Mouse (Mus musculus) myocyte (in vitro differentiated cells): Measurements from ENCODE around the gene Fkbpl. TPM values are rescaled to one million over a fixed set of nuclear protein-coding genes. Genes with fewer than 3 reads are reported as not detected.

Experiments
- H3K27me3 ChIP-seq: one replicate; pipeline ENCODE4 v1.6.1; 2011; ENCODE audit not compliant: control insufficient read depth, insufficient read depth, insufficient read length
- H3K36me3 ChIP-seq: one replicate; pipeline ENCODE4 v1.6.1; 2011; ENCODE audit not compliant: control insufficient read depth, insufficient read depth
- H3K4me2 ChIP-seq: one replicate; pipeline ENCODE4 v1.6.1; 2011; ENCODE audit warnings: low read depth, control low read depth
- H3K4me3 ChIP-seq: one replicate; pipeline ENCODE4 v1.5.1; 2011; ENCODE audit warnings: mild to moderate bottlenecking, control low read depth, moderate library complexity
- H3K79me2 ChIP-seq: one replicate; pipeline ENCODE4 v1.6.1; 2011; ENCODE audit not compliant: control insufficient read depth, insufficient read depth
- H3ac ChIP-seq: one replicate; pipeline ENCODE4 v1.6.1; 2011; ENCODE audit not compliant: control insufficient read depth, insufficient read length
- CEBPB ChIP-seq: IDR thresholded peaks from 2 replicates; pipeline ENCODE4 v1.6.1; 2011; ENCODE audit warnings: mild to moderate bottlenecking, moderate library complexity; ENCODE audit not compliant: poor library complexity, insufficient read depth, severe bottlenecking
- E2F4 ChIP-seq: IDR thresholded peaks from one replicate; pipeline ENCODE4 v1.6.1; 2011; ENCODE audit warnings: mild to moderate bottlenecking, control low read depth, moderate library complexity; ENCODE audit not compliant: insufficient read depth
- MAX ChIP-seq: IDR thresholded peaks from one replicate; pipeline ENCODE4 v1.6.1; 2011; ENCODE audit warnings: low read depth, mild to moderate bottlenecking, control low read depth
- MYOD1 ChIP-seq, 3 experiments: IDR thresholded peaks; one replicate each; pipeline ENCODE4 v1.6.1; 2011; ENCODE audit warnings: control low read depth in 2 of 3, low read depth in 2 of 3, mild to moderate bottlenecking in 2 of 3, moderate library complexity in 1 of 3; ENCODE audit not compliant: insufficient read length in 2 of 3, control insufficient read depth in 1 of 3
- MYOG ChIP-seq, 3 experiments: IDR thresholded peaks; one replicate each; pipeline ENCODE4 v1.6.1; 2011; ENCODE audit warnings: control low read depth in 2 of 3, low read depth in 2 of 3, mild to moderate bottlenecking in 2 of 3; ENCODE audit not compliant: insufficient read length in 2 of 3, control insufficient read depth in 1 of 3, insufficient read depth in 1 of 3
- POLR2A ChIP-seq: IDR thresholded peaks from one replicate; pipeline ENCODE4 v1.6.1; 2011; ENCODE audit warnings: low read depth, mild to moderate bottlenecking, control low read depth, moderate library complexity; ENCODE audit not compliant: insufficient read length
- POLR2AphosphoS2 ChIP-seq: IDR thresholded peaks from one replicate; pipeline ENCODE4 v1.6.1; 2011; ENCODE audit warnings: low read depth, control low read depth; ENCODE audit not compliant: insufficient read length
- REST ChIP-seq: IDR thresholded peaks from one replicate; pipeline ENCODE4 v1.6.1; 2011; ENCODE audit warnings: mild to moderate bottlenecking, control low read depth, moderate library complexity; ENCODE audit not compliant: insufficient read depth, insufficient read length
- SRF ChIP-seq: IDR thresholded peaks from one replicate; pipeline ENCODE4 v1.6.1; 2011; ENCODE audit warnings: low read depth; ENCODE audit not compliant: control insufficient read depth, insufficient read length
- TCF12 ChIP-seq: IDR thresholded peaks from one replicate; pipeline ENCODE4 v1.6.1; 2011; ENCODE audit warnings: mild to moderate bottlenecking, control low read depth; ENCODE audit not compliant: poor library complexity, insufficient read depth, severe bottlenecking
- TCF3 ChIP-seq: IDR thresholded peaks from one replicate; pipeline ENCODE4 v1.6.1; 2011; ENCODE audit warnings: low read depth, control low read depth; ENCODE audit not compliant: insufficient read length
- USF1 ChIP-seq: IDR thresholded peaks from one replicate; pipeline ENCODE4 v1.6.1; 2011; ENCODE audit warnings: low read depth, mild to moderate bottlenecking, control low read depth, moderate library complexity
- polyA plus RNA-seq: library from polyadenylated mRNA; unstranded; fragments of >200 nt; fragmentation: generic; extraction: Trizol; gene quantifications from one replicate; pipeline ENCODE4 v1.2.1, GENCODE M21; 2012; ENCODE audit warnings: missing spikeins

Fkbpl gene
- polyA plus RNA-seq, 1 experiment, result 13.5 TPM

DNA sequence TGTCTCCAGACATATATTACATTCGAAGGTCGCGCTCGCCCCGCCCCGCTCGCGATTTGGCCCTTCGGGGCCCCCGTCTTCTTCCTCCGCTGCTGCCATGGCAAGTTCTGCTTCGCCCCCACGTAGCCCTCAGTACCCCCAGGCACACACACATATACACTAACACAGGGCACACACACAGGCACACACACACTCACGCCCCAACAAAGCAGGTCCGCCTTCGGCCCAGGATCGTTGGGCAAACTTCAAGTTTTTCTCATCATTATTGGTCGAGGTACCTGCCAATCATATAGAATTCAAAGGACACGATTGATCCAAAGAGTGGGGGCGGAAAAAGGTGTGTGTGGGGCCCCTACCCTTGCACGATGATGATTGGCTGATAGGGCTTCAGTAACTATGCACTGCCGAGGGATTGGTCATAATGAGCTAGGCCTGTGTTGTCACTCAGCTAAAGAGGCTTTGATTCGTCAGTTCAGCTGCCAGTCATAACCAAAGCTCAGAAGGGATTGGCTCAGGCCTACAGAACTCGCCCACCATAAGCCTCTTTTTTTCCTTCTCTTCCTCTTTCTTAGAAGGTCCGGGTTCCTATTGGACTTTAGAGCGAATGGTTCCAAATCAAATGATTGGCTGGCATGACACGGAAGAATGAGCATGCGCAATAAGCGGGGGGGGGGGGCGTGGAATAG is 41.0 kb upstream of the Fkbpl start, which contains the start of gene Rnf5:
Gene Rnf5, minus strand, starts transcription at position 316 of the 686 bp plus-strand sequence.
- Histone ChIP-seq H3K27me3 (no peaks in the 10 kb centered on the region), H3K4me3 (peak within 1 kb of the TSS; percentile 90), H3K36me3 (no peaks in the 10 kb centered on the region), H3ac (peak within 1 kb of the TSS; percentile 47), H3K4me2 (peak within 1 kb of the TSS; percentile 99), H3K79me2 (peaks cover 37% of the 10 kb centered on the region)
- TF ChIP-seq TCF3 (no peak), REST (no peak), POLR2A (peak; percentile 67), E2F4 (peak; percentile 83)

DNA sequence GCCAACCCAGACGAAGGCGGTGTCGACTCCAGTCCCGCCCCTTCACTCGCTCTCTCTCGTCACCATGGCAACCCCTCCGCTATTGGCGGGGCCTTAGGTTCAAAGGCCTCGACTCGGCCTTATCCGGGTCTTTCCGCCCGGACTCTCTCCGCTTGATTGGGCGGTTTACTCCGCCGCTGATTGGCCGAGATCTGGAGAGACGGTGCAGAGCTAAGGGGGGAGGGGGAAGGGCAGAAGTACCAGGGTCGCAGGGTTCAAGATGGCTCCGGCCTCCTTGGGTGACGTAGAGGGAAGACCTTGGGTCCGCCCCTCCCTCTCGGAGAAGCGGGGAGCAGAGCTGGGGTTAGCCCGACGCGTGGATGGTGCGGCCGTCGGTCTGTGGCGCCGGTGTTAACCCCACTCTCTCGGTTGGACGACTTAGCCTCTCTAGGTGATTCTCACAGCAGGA is 40.5 kb upstream of the Fkbpl start, which contains the start of gene Agpat1:
Gene Agpat1, plus strand, starts transcription at position 202 of the 448 bp plus-strand sequence.
- Histone ChIP-seq H3K27me3 (no peaks in the 10 kb centered on the region), H3K79me2 (peaks cover 41% of the 10 kb centered on the region), H3K4me2 (peak within 1 kb of the TSS; percentile 99), H3K36me3 (no peaks in the 10 kb centered on the region), H3ac (peak within 1 kb of the TSS; percentile 47), H3K4me3 (peak within 1 kb of the TSS; percentile 90)
- peak; percentile 97 for TF ChIP-seq POLR2A
- no peak for TF ChIP-seq TCF12
- peak; percentile 95 for TF ChIP-seq POLR2AphosphoS2
- no peak for TF ChIP-seq MYOD1 (IDR thresholded peaks at IDR 0.05; ENCODE audit: control insufficient read depth in 1 of 3, insufficient read length in 2 of 3, low read depth in 2 of 3)
- no peak for TF ChIP-seq TCF3
- no peak for TF ChIP-seq REST
- TF ChIP-seq MAX, result no peak
- peak; percentile 28 for TF ChIP-seq E2F4
- TF ChIP-seq SRF, result peak; percentile 92
- no peak for TF ChIP-seq MYOG (IDR thresholded peaks at IDR 0.05; ENCODE audit: control insufficient read depth in 1 of 3, insufficient read depth in 1 of 3, insufficient read length in 2 of 3, low read depth in 2 of 3)

DNA sequence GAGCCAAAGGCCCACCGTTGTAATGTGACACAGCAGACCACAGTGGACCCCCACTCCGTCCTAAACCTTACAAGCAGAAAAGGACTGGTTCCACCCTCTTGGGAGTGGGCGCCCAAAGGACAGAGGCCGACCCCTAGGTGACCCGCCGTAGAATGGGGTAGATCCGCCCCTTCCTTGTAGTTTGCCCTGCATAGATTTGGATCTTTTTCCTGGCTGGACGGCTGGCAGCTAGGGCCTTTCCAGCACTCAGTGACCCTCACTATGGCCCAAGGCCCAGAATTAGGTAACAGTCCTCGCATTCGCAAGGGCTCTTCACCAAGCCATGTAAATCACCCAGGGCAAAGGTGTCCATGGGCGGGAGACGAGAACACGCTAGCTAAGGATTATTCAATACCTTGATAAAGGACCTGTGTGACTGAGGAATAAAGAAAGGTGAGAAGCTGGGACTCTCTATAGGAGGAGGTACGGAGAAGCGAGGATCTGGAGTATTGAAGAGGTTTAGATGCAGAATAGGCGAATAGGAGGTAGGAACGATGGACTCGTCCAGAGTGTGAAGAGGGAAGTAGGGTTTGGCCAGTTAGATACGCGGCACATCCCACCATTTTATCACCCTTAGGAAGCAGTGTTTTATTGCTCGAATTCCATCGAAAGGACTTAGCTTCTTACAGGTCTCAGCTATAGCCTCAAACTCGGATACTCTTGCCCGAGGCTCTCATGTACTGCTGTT is 39.9 kb upstream of the Fkbpl start:
- Histone ChIP-seq H3K4me2 (peak overlapping the region; percentile 99), H3ac (peak overlapping the region; percentile 47), H3K79me2 (peaks cover 42% of the 10 kb centered on the region), H3K36me3 (no peaks in the 10 kb centered on the region), H3K27me3 (no peaks in the 10 kb centered on the region), H3K4me3 (peak overlapping the region; percentile 90)
- TF ChIP-seq MAX (no peak), MYOD1 (IDR thresholded peaks at IDR 0.05; ENCODE audit: control insufficient read depth in 1 of 3, insufficient read length in 2 of 3, low read depth in 2 of 3) (no peak), TCF12 (no peak), SRF (no peak), REST (no peak), POLR2A (no peak), POLR2AphosphoS2 (no peak), E2F4 (no peak), USF1 (no peak), TCF3 (no peak), MYOG (IDR thresholded peaks at IDR 0.05; ENCODE audit: control insufficient read depth in 1 of 3, insufficient read depth in 1 of 3, insufficient read length in 2 of 3, low read depth in 2 of 3) (no peak), CEBPB (no peak)

DNA sequence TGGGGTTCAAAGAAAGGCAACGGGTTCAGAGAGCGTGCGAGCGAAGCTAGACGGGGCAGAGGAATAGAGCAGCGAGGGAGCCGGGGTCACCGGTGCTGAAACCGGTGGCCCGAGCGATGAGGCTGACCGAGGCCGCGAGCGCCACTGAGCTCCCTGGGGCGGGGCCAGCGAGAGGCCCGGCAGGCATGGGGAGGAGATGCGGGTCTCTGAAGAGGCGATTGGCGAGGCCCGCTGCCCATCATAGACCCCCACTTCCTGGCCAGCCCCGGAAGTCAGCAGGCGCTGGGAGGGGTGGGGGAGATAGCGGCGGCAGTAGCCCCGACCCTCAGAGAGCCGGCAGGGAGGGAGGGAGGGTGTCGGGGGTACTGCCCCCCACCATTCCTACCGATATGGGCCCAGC is 39.0 kb upstream of the Fkbpl start:
- TF ChIP-seq USF1 (no peak), POLR2AphosphoS2 (peak; percentile 90), POLR2A (peak; percentile 94)
- Histone ChIP-seq H3K4me2 (peak overlapping the region; percentile 99), H3K4me3 (peak overlapping the region; percentile 90), H3ac (peak overlapping the region; percentile 47), H3K36me3 (no peaks in the 10 kb centered on the region), H3K79me2 (peaks cover 42% of the 10 kb centered on the region), H3K27me3 (no peaks in the 10 kb centered on the region)
